Mouse (Mus musculus) retina, postnatal 1 day (tissue): Measurements from ENCODE around the gene Vmn1r46.
"Not testable (repeated sequence)": the region's sequence is repeated elsewhere in the genome, so short reads cannot be mapped to it uniquely, and the experiment has no call there.

Source experiments
- DNase-seq: peaks from one replicate; pipeline ENCODE4 v3.0.0-alpha.2; 2012

Gene Vmn1r46

GRCm38 (mm10) chr6:89969013-89969412 is at the start of gene Vmn1r46:
Vmn1r46 (plus strand) TSS chr6:89969313.
- DNase-seq: no peak

- not testable (repeated sequence) for DNase-seq
Observed at GRCm38 (mm10) chr6:89940498-89940897, 28.6 kb upstream of the Vmn1r46 start, which contains the start of gene Vmn1r45. Vmn1r45 (minus strand) TSS chr6:89940598.

- DNase-seq: no peak
Observed at GRCm38 (mm10) chr6:89940926-89941325, 28.2 kb upstream of the Vmn1r46 start.

- DNase-seq: no peak
Observed at GRCm38 (mm10) chr6:89953556-89953955, 15.6 kb upstream of the Vmn1r46 start.

DNA sequence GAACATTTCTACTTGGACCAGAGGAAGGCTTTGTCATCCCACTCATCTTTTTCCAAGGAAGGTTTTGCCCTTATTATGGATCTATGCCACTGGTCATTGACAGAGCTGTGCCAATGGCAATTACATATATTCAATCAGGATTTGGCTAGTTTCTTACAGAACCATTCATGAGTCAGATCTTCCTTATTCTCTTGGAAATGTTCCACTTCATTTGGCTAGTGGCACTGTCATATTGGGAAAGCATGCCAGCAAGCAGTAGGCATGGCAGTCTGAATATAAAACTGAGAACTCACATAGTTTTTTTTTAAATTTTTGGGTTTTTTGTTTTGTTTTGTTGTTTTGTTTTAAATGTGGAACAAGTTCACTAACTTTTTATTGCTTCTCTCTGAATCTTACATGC is 2.8 kb upstream of the Vmn1r46 start:
- no peak for DNase-seq

- DNase-seq: no peak
Observed at GRCm38 (mm10) chr6:89985989-89986388, 16.9 kb downstream of the Vmn1r46 start.

DNA sequence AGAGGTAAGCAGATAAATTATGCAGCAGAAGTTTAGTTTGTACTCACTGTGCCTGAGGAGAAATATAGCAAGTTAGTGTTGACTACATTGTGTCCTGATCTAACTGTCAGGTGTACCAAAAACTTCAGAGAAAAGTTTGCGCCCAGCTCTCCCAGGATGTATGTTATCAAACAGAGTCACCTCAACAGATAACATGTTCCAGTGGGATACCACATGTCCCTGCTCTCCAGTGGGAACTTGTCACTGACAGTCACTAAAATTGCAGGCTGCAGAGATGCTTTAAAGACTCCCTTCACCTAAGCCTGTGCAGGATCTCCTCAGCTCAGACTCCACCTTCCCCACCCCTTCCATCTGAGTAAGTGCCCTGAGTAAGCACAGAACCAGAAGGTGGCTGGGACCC is 46.7 kb downstream of the Vmn1r46 start, which contains the start of gene Vmn1r47:
Gene Vmn1r47 (plus strand): TSS at position 301 of the 400 bp plus-strand sequence.
- not testable (repeated sequence) for DNase-seq
